Mouse (Mus musculus): ENCODE measurements around the gene Sptssb.

- TF ChIP-seq ZC3H11A (IDR thresholded peaks at IDR 0.05; ENCODE audit: low read depth, low read length) (no peak), CTCF (conservative IDR thresholded peaks at IDR 0.05 in 1 of 2, IDR thresholded peaks at IDR 0.05 in 1 of 2; ENCODE audit: low read depth in 2 of 2, low read length in 2 of 2) (no peak), SMC3 (IDR thresholded peaks at IDR 0.05; ENCODE audit: low read depth, low read length) (no peak), HCFC1 (IDR thresholded peaks at IDR 0.05; ENCODE audit: low read depth, low read length) (no peak), E2F4 (IDR thresholded peaks at IDR 0.05; ENCODE audit: insufficient replicate concordance, low read depth, low read length) (no peak), USF1 (IDR thresholded peaks at IDR 0.05; ENCODE audit: low read depth, low read length) (no peak), RAD21 (IDR thresholded peaks at IDR 0.05; ENCODE audit: low read depth, low read length) (no peak), POLR2A (IDR thresholded peaks at IDR 0.05; ENCODE audit: low read depth, low read length) (no peak), MEF2A (IDR thresholded peaks at IDR 0.05; ENCODE audit: borderline replicate concordance, low read depth, low read length) (no peak), CHD1 (IDR thresholded peaks at IDR 0.05; ENCODE audit: low read depth, low read length) (no peak), MAFK (IDR thresholded peaks at IDR 0.05; ENCODE audit: insufficient replicate concordance, low read length) (no peak), SIN3A (IDR thresholded peaks at IDR 0.05; ENCODE audit: low read length) (no peak)
These were observed 40.4 kb downstream of the Sptssb start for GRCm38 (mm10) chr3:69819146-69819850.

All from CH12.LX (cell line).